ENCODE assay signal across 8 mouse cellular contexts in the genomic region with DNA sequence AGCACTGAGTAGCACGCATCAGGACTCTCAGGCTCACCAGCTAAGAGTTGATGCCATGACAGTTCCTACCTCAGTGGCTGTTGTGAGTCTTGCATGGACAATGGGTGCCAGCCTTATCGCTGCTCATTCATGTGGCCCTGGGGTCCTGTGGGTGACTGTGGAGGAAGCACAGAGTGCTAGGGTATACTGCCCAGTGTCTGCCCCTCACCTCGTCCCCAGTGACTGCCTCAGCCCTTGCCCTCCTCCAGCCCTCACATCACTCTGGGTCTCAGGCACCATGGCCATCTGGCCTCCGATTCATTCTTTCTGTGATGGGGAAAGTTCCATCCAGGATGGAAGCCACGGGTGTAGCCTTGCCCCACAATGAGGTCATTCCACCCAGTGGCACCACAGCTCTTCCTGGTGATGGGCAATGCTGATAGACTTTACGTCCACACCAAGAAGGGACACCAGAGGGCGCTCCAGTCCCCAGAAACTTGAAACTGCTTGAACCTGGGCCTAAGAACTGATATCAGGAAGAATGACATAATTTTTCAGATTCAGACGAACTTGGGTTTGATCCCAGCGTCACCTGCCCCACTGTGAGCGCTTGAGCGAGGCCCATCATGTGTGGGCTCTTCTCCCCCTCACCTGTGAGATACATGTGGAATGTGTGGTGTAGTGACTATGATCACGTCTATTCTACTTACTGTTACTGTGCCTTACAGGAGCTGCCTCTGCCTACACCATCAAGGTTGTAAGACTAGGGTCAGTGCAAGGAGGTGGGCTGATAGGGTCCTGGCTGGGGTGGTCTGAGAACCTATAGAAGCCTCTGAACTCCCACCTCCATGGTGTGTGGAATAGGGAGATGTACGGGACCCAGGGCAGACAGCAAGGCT. TPM values are rescaled to one million over a fixed set of nuclear protein-coding genes. Genes with fewer than 3 reads are reported as not detected.
A peak's percentile ranks its signal among the peaks of the same experiment; 100 is the strongest.
DNase-seq lines count a peak whose midpoint lies in the region; ATAC-seq and TF ChIP-seq lines count a peak whose summit lies in the region.

No protein-coding gene starts in this region.

- peaks cover 2% of the 10 kb centered on the region; the same call in 1 of the 2 replicates for H3K4me1 ChIP-seq in heart, adult 2 months (ENCODE audit: control insufficient read depth, insufficient read depth, low read length)
- peaks cover 28% of the 10 kb centered on the region for H3K4me1 ChIP-seq in heart, embryonic 10.5 days
- H3K4me1 ChIP-seq in intestine, embryonic 15.5 days (replicated peaks), result no peaks in the 10 kb centered on the region
- H3K4me1 ChIP-seq in midbrain, embryonic 16.5 days (ENCODE audit: control insufficient read depth, insufficient read depth, low read length), result no peaks in the 10 kb centered on the region
- no peaks in the 10 kb centered on the region for H3K4me1 ChIP-seq in spleen, adult 2 months (ENCODE audit: control insufficient read depth, insufficient read depth, insufficient read length)

- ATAC-seq in intestine, embryonic 15.5 days, result peak; percentile 63
- ATAC-seq in midbrain, embryonic 16.5 days, result peak; percentile 57; the same call in 1 of the 2 replicates

- no peaks in the 10 kb centered on the region for H3K27me3 ChIP-seq in heart, adult 2 months (ENCODE audit: control insufficient read depth, insufficient read depth, low read length)
- H3K27me3 ChIP-seq in heart, embryonic 10.5 days (ENCODE audit: insufficient read depth, poor library complexity, severe bottlenecking), result peaks cover 9% of the 10 kb centered on the region
- H3K27me3 ChIP-seq in intestine, embryonic 15.5 days (replicated peaks), result no peaks in the 10 kb centered on the region
- peaks cover 2% of the 10 kb centered on the region for H3K27me3 ChIP-seq in midbrain, embryonic 16.5 days (ENCODE audit: control insufficient read depth, insufficient read depth, low read depth, low read length)
- H3K27me3 ChIP-seq in spleen, adult 2 months (ENCODE audit: control insufficient read depth, insufficient read depth, low read length), result no peaks in the 10 kb centered on the region

- H3K79me2 ChIP-seq in heart, adult 2 months (replicated peaks; ENCODE audit: control insufficient read depth, insufficient read depth, low read length), result no peaks in the 10 kb centered on the region

- intact Hi-C loops in heart, adult 2 months (cut with DNase I), result no loop called here
- intact Hi-C loops in left cerebral cortex, postnatal 25 days (cut with DNase I), result no loop called here

- peak; percentile 72 to 83 for DNase-seq in heart, adult 2 months
- DNase-seq in heart, embryonic 10.5 days (ENCODE audit: low spot score), result no peak
- DNase-seq in cerebellum, postnatal 10 days, result peak; percentile 92 to 95
- DNase-seq in frontal cortex, postnatal 14 days (ENCODE audit: low spot score in 2 of 2), result peak; percentile 54 to 83
- peak; percentile 81 for DNase-seq in left cerebral cortex, postnatal 25 days (ENCODE audit: low spot score in 2 of 2)
- DNase-seq in spleen, adult 2 months (ENCODE audit: low read depth in 1 of 2, low spot score in 2 of 2), result peak; percentile 49 to 73

- peak; percentile 83; the same call in 1 of the 2 replicates for TF ChIP-seq EP300 in heart, adult 2 months (IDR thresholded peaks at IDR 0.05; ENCODE audit: insufficient read depth, low read depth, low read length)

- H3K4me2 ChIP-seq in intestine, embryonic 15.5 days (replicated peaks), result no peak overlapping the region
- H3K4me2 ChIP-seq in midbrain, embryonic 16.5 days (ENCODE audit: low read length), result no peak overlapping the region

- TF ChIP-seq POLR2A in heart, adult 2 months (IDR thresholded peaks at IDR 0.05; ENCODE audit: insufficient read depth, low read depth, low read length), result 0 out of 2 replicates have a peak, but pooled peaks have one; percentile 28
- no peak for TF ChIP-seq POLR2A in spleen, adult 2 months (IDR thresholded peaks at IDR 0.05; ENCODE audit: low read depth, low read length)

- no peak overlapping the region for H3K9ac ChIP-seq in heart, adult 2 months (ENCODE audit: low read depth, low read length)
- H3K9ac ChIP-seq in intestine, embryonic 15.5 days, result no peak overlapping the region; the same call in 1 of the 2 replicates
- no peak overlapping the region for H3K9ac ChIP-seq in midbrain, embryonic 16.5 days (ENCODE audit: low read depth, low read length)

- H3K36me3 ChIP-seq in heart, adult 2 months (ENCODE audit: control insufficient read depth, insufficient read depth, low read length), result no peaks in the 10 kb centered on the region
- H3K36me3 ChIP-seq in heart, embryonic 10.5 days, result peaks cover 7% of the 10 kb centered on the region; the same call in 1 of the 2 replicates
- H3K36me3 ChIP-seq in intestine, embryonic 15.5 days, result peaks cover 11% of the 10 kb centered on the region
- no peaks in the 10 kb centered on the region for H3K36me3 ChIP-seq in midbrain, embryonic 16.5 days (ENCODE audit: control insufficient read depth, insufficient read depth, low read length)
- H3K36me3 ChIP-seq in spleen, adult 2 months (ENCODE audit: control insufficient read depth, insufficient read depth, low read length), result peaks cover 6% of the 10 kb centered on the region

- peak; percentile 91 for TF ChIP-seq CTCF in heart, adult 2 months (IDR thresholded peaks at IDR 0.05)
- peak; percentile 67; the same call in 1 of the 2 replicates for TF ChIP-seq CTCF in spleen, adult 2 months (IDR thresholded peaks at IDR 0.05; ENCODE audit: extremely low read depth, insufficient read depth, insufficient read length, insufficient replicate concordance)

- H3K9me3 ChIP-seq in heart, embryonic 10.5 days, result no peaks in the 10 kb centered on the region
- no peaks in the 10 kb centered on the region for H3K9me3 ChIP-seq in intestine, embryonic 15.5 days
- no peaks in the 10 kb centered on the region for H3K9me3 ChIP-seq in midbrain, embryonic 16.5 days (replicated peaks; ENCODE audit: control insufficient read depth, low read length, poor library complexity, severe bottlenecking)

- no peak overlapping the region for H3K27ac ChIP-seq in heart, adult 2 months
- H3K27ac ChIP-seq in heart, embryonic 10.5 days, result no peak overlapping the region
- no peak overlapping the region for H3K27ac ChIP-seq in intestine, embryonic 15.5 days
- H3K27ac ChIP-seq in midbrain, embryonic 16.5 days (ENCODE audit: low read length), result no peak overlapping the region
- H3K27ac ChIP-seq in spleen, adult 2 months (ENCODE audit: insufficient read depth, low read length), result no peak overlapping the region

- H3K4me3 ChIP-seq in heart, adult 2 months, result no peak overlapping the region
- no peak overlapping the region for H3K4me3 ChIP-seq in heart, embryonic 10.5 days
- H3K4me3 ChIP-seq in intestine, embryonic 15.5 days (replicated peaks), result no peak overlapping the region
- no peak overlapping the region for H3K4me3 ChIP-seq in midbrain, embryonic 16.5 days (ENCODE audit: low read depth, low read length)
- H3K4me3 ChIP-seq in spleen, adult 2 months (ENCODE audit: extremely low read depth, insufficient read depth, insufficient read length), result no peak overlapping the region

- WGBS in heart, adult 2 months, result 38% methylated on average over 13 of the region's 13 CpGs
- 36% methylated on average over 13 of the region's 13 CpGs for WGBS in heart, embryonic 10.5 days
- WGBS in intestine, embryonic 15.5 days, result 40% methylated on average over 13 of the region's 13 CpGs
- WGBS in midbrain, embryonic 16.5 days, result 42% methylated on average over 13 of the region's 13 CpGs
- WGBS in spleen, adult 2 months, result 44% methylated on average over 13 of the region's 13 CpGs

RNA-seq across cellular contexts. Expression of a gene that starts 32.8 kb away (rescaled TPM):
- total RNA-seq in heart, adult 2 months (2021), result 1,000 to 10,000 TPM in 1 of 2 experiments, 100 to 1,000 TPM in 1; 878 to 1,097 TPM
- polyA plus RNA-seq in heart, adult 2 months (2012; rRNA removed), result 1,373 and 1,759 TPM in 2 replicates
- polyA plus RNA-seq in heart, embryonic 10.5 days (2016; fragmentation: Nextera tagmentation; extraction: Ambion mirVana), result 52.5 and 84.3 TPM in 2 replicates
- polyA plus RNA-seq in intestine, embryonic 15.5 days (2015; fragmentation: Nextera tagmentation; extraction: Ambion mirVana), result 167 and 170 TPM in 2 replicates
- total RNA-seq in left cerebral cortex, postnatal 25 days (2021), result 10 to 100 TPM; 63.5 to 75.4 TPM
- polyA plus RNA-seq in midbrain, embryonic 16.5 days (2015; fragmentation: Nextera tagmentation; extraction: Ambion mirVana), result 18.0 and 20.5 TPM in 2 replicates
- 183 and 203 TPM in 2 replicates for polyA plus RNA-seq in spleen, adult 2 months (2012; rRNA removed)

RNA-seq across cellular contexts. Expression of a gene that starts 47.8 kb away (rescaled TPM):
- 10 to 100 TPM; 82.4 to 87.5 TPM for total RNA-seq in heart, adult 2 months (2021)
- polyA plus RNA-seq in heart, adult 2 months (2012; rRNA removed), result 75.6 and 147 TPM in 2 replicates
- polyA plus RNA-seq in heart, embryonic 10.5 days (2016; fragmentation: Nextera tagmentation; extraction: Ambion mirVana), result 32.9 and 34.0 TPM in 2 replicates
- 62.7 and 70.0 TPM in 2 replicates for polyA plus RNA-seq in intestine, embryonic 15.5 days (2015; fragmentation: Nextera tagmentation; extraction: Ambion mirVana)
- total RNA-seq in left cerebral cortex, postnatal 25 days (2021), result 1 to 10 TPM; 8.3 to 9.1 TPM
- 14.5 and 17.6 TPM in 2 replicates for polyA plus RNA-seq in midbrain, embryonic 16.5 days (2015; fragmentation: Nextera tagmentation; extraction: Ambion mirVana)
- polyA plus RNA-seq in spleen, adult 2 months (2012; rRNA removed), result 34.3 and 41.9 TPM in 2 replicates
